Mouse (Mus musculus): Measurements from ENCODE around the gene Dbn1. TPM values are rescaled to one million over a fixed set of nuclear protein-coding genes. Genes with fewer than 3 reads are reported as not detected.

Dbn1 gene
- total and polyA plus RNA-seq, 3 experiments = 4.8 to 10.4 (median 9.3) TPM

- DNase-seq = no peak
- no peak overlapping the region for H3K9ac ChIP-seq (ENCODE audit: low read depth, low read length)
- no peak overlapping the region for H3K27ac ChIP-seq
- no peak for TF ChIP-seq POLR2A (IDR thresholded peaks at IDR 0.05; ENCODE audit: insufficient read depth, low read depth, low read length)
- no peak for TF ChIP-seq CTCF (IDR thresholded peaks at IDR 0.05)
- no peak for TF ChIP-seq EP300 (IDR thresholded peaks at IDR 0.05; ENCODE audit: insufficient read depth, low read depth, low read length)
- no peaks in the 10 kb centered on the region for H3K36me3 ChIP-seq (ENCODE audit: control insufficient read depth, insufficient read depth, low read length)
- no peaks in the 10 kb centered on the region for H3K79me2 ChIP-seq (replicated peaks; ENCODE audit: control insufficient read depth, insufficient read depth, low read length)
- intact Hi-C loops (cut with DNase I) = no loop called here
- WGBS = 84% methylated on average over 11 of the region's 11 CpGs
- H3K4me3 ChIP-seq = no peak overlapping the region
- H3K4me1 ChIP-seq (ENCODE audit: control insufficient read depth, insufficient read depth, low read length) = no peaks in the 10 kb centered on the region
- no peaks in the 10 kb centered on the region for H3K27me3 ChIP-seq (ENCODE audit: control insufficient read depth, insufficient read depth, low read length)
Measured at GRCm38 (mm10) chr13:55498906-55499305, 11.0 kb upstream of the Dbn1 start.

- Histone ChIP-seq H3K27ac (no peak overlapping the region), H3K36me3 (ENCODE audit: control insufficient read depth, insufficient read depth, low read length) (no peaks in the 10 kb centered on the region), H3K9ac (ENCODE audit: low read depth, low read length) (no peak overlapping the region), H3K27me3 (ENCODE audit: control insufficient read depth, insufficient read depth, low read length) (no peaks in the 10 kb centered on the region), H3K4me1 (ENCODE audit: control insufficient read depth, insufficient read depth, low read length) (no peaks in the 10 kb centered on the region), H3K79me2 (replicated peaks; ENCODE audit: control insufficient read depth, insufficient read depth, low read length) (no peaks in the 10 kb centered on the region), H3K4me3 (no peak overlapping the region)
- 70% methylated on average over 6 of the region's 6 CpGs for WGBS
- intact Hi-C loops (cut with DNase I) = no loop called here
- TF ChIP-seq EP300 (IDR thresholded peaks at IDR 0.05; ENCODE audit: insufficient read depth, low read depth, low read length) = no peak
- no peak for TF ChIP-seq POLR2A (IDR thresholded peaks at IDR 0.05; ENCODE audit: insufficient read depth, low read depth, low read length)
- TF ChIP-seq CTCF (IDR thresholded peaks at IDR 0.05) = no peak
- no peak for DNase-seq
Measured at GRCm38 (mm10) chr13:55496661-55497060, 8.8 kb upstream of the Dbn1 start.

GRCm38 (mm10) chr13:55495702-55496101 lies 7.8 kb upstream of the Dbn1 start:
- H3K79me2 ChIP-seq (replicated peaks; ENCODE audit: control insufficient read depth, insufficient read depth, low read length) = no peaks in the 10 kb centered on the region
- no peaks in the 10 kb centered on the region for H3K36me3 ChIP-seq (ENCODE audit: control insufficient read depth, insufficient read depth, low read length)
- no peak overlapping the region for H3K27ac ChIP-seq
- TF ChIP-seq EP300 (IDR thresholded peaks at IDR 0.05; ENCODE audit: insufficient read depth, low read depth, low read length) (no peak), POLR2A (IDR thresholded peaks at IDR 0.05; ENCODE audit: insufficient read depth, low read depth, low read length) (no peak), CTCF (IDR thresholded peaks at IDR 0.05) (no peak)
- DNase-seq = no peak
- no peaks in the 10 kb centered on the region for H3K27me3 ChIP-seq (ENCODE audit: control insufficient read depth, insufficient read depth, low read length)
- no peak overlapping the region for H3K9ac ChIP-seq (ENCODE audit: low read depth, low read length)
- WGBS = 55% methylated on average over 4 of the region's 4 CpGs
- no peaks in the 10 kb centered on the region for H3K4me1 ChIP-seq (ENCODE audit: control insufficient read depth, insufficient read depth, low read length)
- no peak overlapping the region for H3K4me3 ChIP-seq
- intact Hi-C loops (cut with DNase I) = no loop called here

GRCm38 (mm10) chr13:55494883-55495621 lies 7.1 kb upstream of the Dbn1 start:
- no peak overlapping the region for H3K4me3 ChIP-seq
- H3K79me2 ChIP-seq (replicated peaks; ENCODE audit: control insufficient read depth, insufficient read depth, low read length) = no peaks in the 10 kb centered on the region
- H3K4me1 ChIP-seq (ENCODE audit: control insufficient read depth, insufficient read depth, low read length) = no peaks in the 10 kb centered on the region
- H3K27me3 ChIP-seq (ENCODE audit: control insufficient read depth, insufficient read depth, low read length) = no peaks in the 10 kb centered on the region
- no peak overlapping the region for H3K9ac ChIP-seq (ENCODE audit: low read depth, low read length)
- intact Hi-C loops (cut with DNase I) = no loop called here
- 19% methylated on average over 18 of the region's 18 CpGs for WGBS
- no peaks in the 10 kb centered on the region for H3K36me3 ChIP-seq (ENCODE audit: control insufficient read depth, insufficient read depth, low read length)
- peak; percentile 50 to 78 for DNase-seq
- H3K27ac ChIP-seq = no peak overlapping the region
- 0 out of 2 replicates have a peak, but pooled peaks have one; percentile 57 for TF ChIP-seq EP300 (IDR thresholded peaks at IDR 0.05; ENCODE audit: insufficient read depth, low read depth, low read length)
- no peak for TF ChIP-seq POLR2A (IDR thresholded peaks at IDR 0.05; ENCODE audit: insufficient read depth, low read depth, low read length)

- intact Hi-C loops (cut with DNase I) = no loop called here
- no peak overlapping the region for H3K9ac ChIP-seq (ENCODE audit: low read depth, low read length)
- H3K79me2 ChIP-seq (replicated peaks; ENCODE audit: control insufficient read depth, insufficient read depth, low read length) = no peaks in the 10 kb centered on the region
- no peaks in the 10 kb centered on the region for H3K27me3 ChIP-seq (ENCODE audit: control insufficient read depth, insufficient read depth, low read length)
- no peak overlapping the region for H3K4me3 ChIP-seq
- 30% methylated on average over 2 of the region's 2 CpGs for WGBS
- TF ChIP-seq CTCF (IDR thresholded peaks at IDR 0.05) (no peak), POLR2A (IDR thresholded peaks at IDR 0.05; ENCODE audit: insufficient read depth, low read depth, low read length) (no peak), EP300 (IDR thresholded peaks at IDR 0.05; ENCODE audit: insufficient read depth, low read depth, low read length) (no peak)
- no peaks in the 10 kb centered on the region for H3K36me3 ChIP-seq (ENCODE audit: control insufficient read depth, insufficient read depth, low read length)
- no peaks in the 10 kb centered on the region for H3K4me1 ChIP-seq (ENCODE audit: control insufficient read depth, insufficient read depth, low read length)
- H3K27ac ChIP-seq = no peak overlapping the region
- no peak for DNase-seq
Measured at GRCm38 (mm10) chr13:55494257-55494656, 6.3 kb upstream of the Dbn1 start.

- no peaks in the 10 kb centered on the region for H3K79me2 ChIP-seq (replicated peaks; ENCODE audit: control insufficient read depth, insufficient read depth, low read length)
- peak; percentile 45 to 65 for DNase-seq
- peaks cover 2% of the 10 kb centered on the region for H3K4me1 ChIP-seq (ENCODE audit: control insufficient read depth, insufficient read depth, low read length)
- WGBS = 2% methylated on average over 28 of the region's 29 CpGs
- no peaks in the 10 kb centered on the region for H3K36me3 ChIP-seq (ENCODE audit: control insufficient read depth, insufficient read depth, low read length)
- H3K9ac ChIP-seq (ENCODE audit: low read depth, low read length) = peak overlapping the region; percentile 61
- no peaks in the 10 kb centered on the region for H3K27me3 ChIP-seq (ENCODE audit: control insufficient read depth, insufficient read depth, low read length)
- peak overlapping the region; percentile 73 for H3K4me3 ChIP-seq
- TF ChIP-seq EP300 (IDR thresholded peaks at IDR 0.05; ENCODE audit: insufficient read depth, low read depth, low read length) (no peak), CTCF (IDR thresholded peaks at IDR 0.05) (no peak)
- H3K27ac ChIP-seq = peak overlapping the region; percentile 68
- intact Hi-C loops (cut with DNase I) = no loop called here
Measured at GRCm38 (mm10) chr13:55486916-55487577, 864 bp downstream of the Dbn1 start.
